Mouse (Mus musculus) limb, embryonic 11.5 days (tissue): ENCODE results near the gene Galr2. TPM values are rescaled to one million over a fixed set of nuclear protein-coding genes. Genes with fewer than 3 reads are reported as not detected.

Experiments
- ATAC-seq: fragments of 200-750 bp; cut with Nextera tagmentation; 2 replicates; pipeline ENCODE4 v1.8.0; 2017; ENCODE audit warnings: low read depth; ENCODE audit not compliant: insufficient number of reproducible peaks, low FRiP score, low TSS enrichment
- DNase-seq: peaks from one replicate; pipeline ENCODE4 v3.0.0-alpha.2; 2015; ENCODE audit warnings: low spot score
- H3K27ac ChIP-seq: fragments of 300-500 bp; sonication (generic); replicated peaks from 2 replicates; pipeline ENCODE4 v1.5.1; 2014; ENCODE audit warnings: low read depth, mild to moderate bottlenecking, low read length
- H3K27me3 ChIP-seq: fragments of 300-500 bp; sonication (generic); 2 replicates; pipeline ENCODE4 v1.6.1; 2014; ENCODE audit warnings: mild to moderate bottlenecking, low read length, mixed read lengths; ENCODE audit not compliant: control insufficient read depth, insufficient read depth
- H3K36me3 ChIP-seq: fragments of 300-500 bp; sonication (generic); 2 replicates; pipeline ENCODE4 v1.6.1; 2014; ENCODE audit warnings: mild to moderate bottlenecking, low read length, moderate library complexity, mixed read lengths; ENCODE audit not compliant: control insufficient read depth, insufficient read depth
- H3K4me1 ChIP-seq: fragments of 300-500 bp; sonication (generic); 2 replicates; pipeline ENCODE4 v1.6.1; 2014; ENCODE audit warnings: low read length, mixed read lengths; ENCODE audit not compliant: control insufficient read depth, insufficient read depth
- H3K4me2 ChIP-seq: fragments of 300-500 bp; sonication (generic); 2 replicates; pipeline ENCODE4 v1.6.1; 2014; ENCODE audit warnings: low read depth, mild to moderate bottlenecking, moderate library complexity; ENCODE audit not compliant: severe bottlenecking
- H3K4me3 ChIP-seq: fragments of 300-500 bp; sonication (generic); 2 replicates; pipeline ENCODE4 v1.5.1; 2014; ENCODE audit warnings: low read depth, low read length
- H3K9ac ChIP-seq: fragments of 300-500 bp; sonication (generic); 2 replicates; pipeline ENCODE4 v1.6.1; 2014; ENCODE audit warnings: mild to moderate bottlenecking, low read length
- H3K9me3 ChIP-seq: fragments of 300-500 bp; sonication (generic); 2 replicates; pipeline ENCODE4 v1.6.1; 2016; ENCODE audit warnings: low read length; ENCODE audit not compliant: control insufficient read depth
- WGBS: fragments of 180-500 bp; shearing (Covaris S2); extraction: QIAGEN DNeasy Blood & Tissue Kit; methylation state at CpG from one replicate; pipeline ENCODE4 v1.1.7; 2014; 5-methylcytosine and 5-hydroxymethylcytosine counted together
- polyA plus RNA-seq: library from polyadenylated mRNA; unstranded; fragments of >200 nt; fragmentation: Nextera tagmentation; extraction: Ambion mirVana; gene quantifications from 2 replicates; pipeline ENCODE4 v1.2.1, GENCODE M21; 2014

The Galr2 gene
- polyA plus RNA-seq, 1 experiment from 2014 or later: 0.12 TPM

- H3K9me3 ChIP-seq: no peaks in the 10 kb centered on the region
- no peak for DNase-seq
- H3K4me1 ChIP-seq: peaks cover 2% of the 10 kb centered on the region; the same call in 1 of the 2 replicates
- no peak overlapping the region for H3K4me3 ChIP-seq
- no peak overlapping the region for H3K27ac ChIP-seq
- ATAC-seq: no peak
- H3K4me2 ChIP-seq: no peak overlapping the region
- WGBS: 65% methylated on average over 7 of the region's 7 CpGs
- H3K36me3 ChIP-seq: no peaks in the 10 kb centered on the region
- no peak overlapping the region for H3K9ac ChIP-seq
- no peaks in the 10 kb centered on the region for H3K27me3 ChIP-seq
Measured at GRCm38 (mm10) chr11:116326963-116327603, 46.3 kb downstream of the Galr2 start.

- Histone ChIP-seq H3K4me3 (no peak overlapping the region), H3K27me3 (peaks cover 17% of the 10 kb centered on the region), H3K4me1 (peaks cover 12% of the 10 kb centered on the region), H3K27ac (0 out of 2 replicates have a peak overlapping the region, but pooled peaks have one; percentile 25), H3K36me3 (no peaks in the 10 kb centered on the region), H3K9me3 (no peaks in the 10 kb centered on the region), H3K4me2 (no peak overlapping the region), H3K9ac (no peak overlapping the region)
- DNase-seq (no peak), ATAC-seq (0 out of 2 replicates have a peak, but pooled peaks have one; percentile 23)
- WGBS: 53% methylated on average over 18 of the region's 18 CpGs
Measured at GRCm38 (mm10) chr11:116329314-116330210, 48.8 kb downstream of the Galr2 start.

GRCm38 (mm10) chr11:116330211-116330518 is 49.4 kb downstream of the Galr2 start:
- Histone ChIP-seq H3K27ac (no peak overlapping the region), H3K27me3 (peaks cover 23% of the 10 kb centered on the region), H3K4me1 (peaks cover 16% of the 10 kb centered on the region), H3K36me3 (no peaks in the 10 kb centered on the region), H3K4me3 (no peak overlapping the region), H3K9me3 (no peaks in the 10 kb centered on the region), H3K9ac (no peak overlapping the region), H3K4me2 (no peak overlapping the region)
- 72% methylated on average over 7 of the region's 7 CpGs for WGBS
- ATAC-seq (no peak), DNase-seq (no peak)

GRCm38 (mm10) chr11:116332232-116332982 is 51.7 kb downstream of the Galr2 start:
- Histone ChIP-seq H3K27me3 (peaks cover 23% of the 10 kb centered on the region), H3K36me3 (no peaks in the 10 kb centered on the region), H3K4me1 (peaks cover 20% of the 10 kb centered on the region), H3K4me3 (no peak overlapping the region), H3K27ac (no peak overlapping the region), H3K4me2 (no peak overlapping the region), H3K9ac (peak overlapping the region; percentile 34; the same call in 1 of the 2 replicates), H3K9me3 (no peaks in the 10 kb centered on the region)
- no peak for ATAC-seq
- no peak for DNase-seq
- WGBS: 53% methylated on average over 19 of the region's 19 CpGs

- no peaks in the 10 kb centered on the region for H3K9me3 ChIP-seq
Measured at GRCm38 (mm10) chr11:116332983-116333270, 52.2 kb downstream of the Galr2 start.

More at GRCm38 (mm10) chr11:116332983-116333270, 52.2 kb downstream of the Galr2 start:
- Histone ChIP-seq H3K27me3 (peaks cover 23% of the 10 kb centered on the region), H3K27ac (no peak overlapping the region), H3K4me2 (no peak overlapping the region), H3K4me1 (peaks cover 20% of the 10 kb centered on the region), H3K4me3 (no peak overlapping the region), H3K9ac (no peak overlapping the region), H3K36me3 (no peaks in the 10 kb centered on the region)
- no peak for DNase-seq
- 89% methylated on average over 3 of the region's 3 CpGs for WGBS
- no peak for ATAC-seq

Other genes with a start within 250 kb of the Galr2 start
- 1.1 and 1.3 TPM in 2 replicates for gene Unc13d, start 203.0 kb upstream of the Galr2 start, polyA plus RNA-seq
- 49.3 and 52.1 TPM in 2 replicates for gene Wbp2, start 193.9 kb upstream of the Galr2 start, polyA plus RNA-seq
- 3.7 and 4.3 TPM in 2 replicates for gene Trim47, start 153.7 kb upstream of the Galr2 start, polyA plus RNA-seq
- 2.2 and 2.5 TPM in 2 replicates for gene Trim65, start 149.8 kb upstream of the Galr2 start, polyA plus RNA-seq
- gene Mrpl38, start 142.1 kb upstream of the Galr2 start, polyA plus RNA-seq: 110 and 111 TPM in 2 replicates
- 28.2 and 35.0 TPM in 2 replicates for gene Fbf1, start 112.8 kb upstream of the Galr2 start, polyA plus RNA-seq
- gene Ten1, start 82.1 kb upstream of the Galr2 start, polyA plus RNA-seq: 56.7 and 62.5 TPM in 2 replicates
- 19.1 and 19.4 TPM in 2 replicates for gene Acox1, start 81.9 kb upstream of the Galr2 start, polyA plus RNA-seq
- gene Evpl, start 42.9 kb upstream of the Galr2 start, polyA plus RNA-seq: 1.1 and 1.2 TPM in 2 replicates
- 88.2 and 96.9 TPM in 2 replicates for gene Srp68, start 6.7 kb upstream of the Galr2 start, polyA plus RNA-seq
- gene Exoc7, start 26.3 kb downstream of the Galr2 start, polyA plus RNA-seq: 69.4 and 69.5 TPM in 2 replicates
- 0.09 and 0.20 TPM in 2 replicates for gene Foxj1, start 54.5 kb downstream of the Galr2 start, polyA plus RNA-seq
- gene Rnf157, start 132.1 kb downstream of the Galr2 start, polyA plus RNA-seq: 20.8 and 23.2 TPM in 2 replicates
- gene Ubald2, start 153.2 kb downstream of the Galr2 start, polyA plus RNA-seq: 82.3 and 85.4 TPM in 2 replicates
- gene Qrich2, start 185.3 kb downstream of the Galr2 start, polyA plus RNA-seq: 0.20 and 0.37 TPM in 2 replicates
- 183 and 193 TPM in 2 replicates for gene Prpsap1, start 213.3 kb downstream of the Galr2 start, polyA plus RNA-seq
- 1.3 and 1.9 TPM in 2 replicates for gene Sphk1, start 250.0 kb downstream of the Galr2 start, polyA plus RNA-seq